Mouse (Mus musculus): ENCODE measurements around the gene Cacna1c.

The Cacna1c gene

DNA sequence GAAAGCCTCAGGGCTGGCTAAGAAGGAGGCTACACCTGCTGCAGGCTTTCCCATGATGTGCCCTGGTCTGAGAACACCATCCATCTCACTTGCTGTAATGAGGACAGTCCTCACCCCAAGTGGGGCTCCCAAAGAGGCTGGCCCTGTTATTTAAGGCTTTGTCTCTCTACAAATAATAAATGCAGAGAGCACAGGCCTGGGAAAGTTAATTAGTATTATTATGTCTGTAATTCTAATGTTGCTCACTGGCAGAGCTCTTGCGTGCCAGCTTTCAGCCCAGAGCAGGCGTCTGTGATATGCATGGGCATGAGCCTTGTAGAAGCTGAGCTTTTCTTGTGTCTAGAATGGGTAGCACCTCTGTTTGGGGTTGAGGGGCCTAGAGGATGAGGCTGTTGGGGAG, 354.3 kb downstream of the Cacna1c start:
- DNase-seq, result no peak

DNA sequence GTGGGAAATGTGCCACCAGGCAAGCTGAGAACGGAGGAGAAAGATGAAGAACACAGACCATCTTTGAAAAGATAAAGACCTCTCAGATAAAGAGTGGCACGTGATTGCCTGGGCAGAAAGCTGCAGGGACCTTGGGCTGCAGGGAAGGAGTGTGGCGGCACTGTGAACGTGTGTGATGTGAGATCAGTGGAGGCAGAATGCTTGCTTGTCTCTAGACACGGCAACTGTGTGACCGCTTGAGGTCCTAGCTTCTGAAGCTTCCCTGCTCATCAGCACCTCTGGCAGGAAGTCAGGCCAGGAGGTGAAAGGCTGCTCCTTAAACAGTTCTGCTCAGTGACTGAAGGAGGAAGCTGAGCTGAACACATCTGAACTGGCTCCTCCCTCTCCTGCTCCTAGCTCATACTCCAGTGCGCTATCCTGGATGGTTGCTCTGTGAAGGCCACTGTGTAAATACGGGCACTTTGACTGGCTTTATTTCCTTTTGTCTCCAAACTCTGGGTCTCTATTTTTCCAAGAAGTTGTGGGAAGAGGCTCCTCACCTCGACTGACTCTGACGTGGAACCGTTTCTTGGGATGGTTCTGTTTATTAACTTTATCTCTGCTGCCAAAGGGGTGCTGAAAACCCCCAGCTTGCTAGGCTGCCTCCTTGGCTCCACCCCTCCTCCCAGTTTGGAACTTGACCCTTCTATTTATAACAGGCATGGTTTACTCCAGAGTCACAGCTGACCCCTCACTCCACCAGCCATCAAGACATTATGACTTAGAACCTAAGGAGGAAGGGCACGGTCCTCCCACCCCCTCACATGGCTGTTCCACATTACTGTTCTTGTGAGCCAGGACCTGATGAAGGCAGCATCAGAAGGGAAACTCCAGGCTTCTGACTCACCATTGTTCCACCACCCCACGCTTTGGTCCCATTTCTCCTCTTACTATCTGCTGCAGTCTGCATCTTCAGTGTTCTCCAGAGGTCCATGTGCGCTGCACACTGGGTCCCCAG, 357.0 kb downstream of the Cacna1c start:
- peak; percentile 53 to 55 for DNase-seq

DNA sequence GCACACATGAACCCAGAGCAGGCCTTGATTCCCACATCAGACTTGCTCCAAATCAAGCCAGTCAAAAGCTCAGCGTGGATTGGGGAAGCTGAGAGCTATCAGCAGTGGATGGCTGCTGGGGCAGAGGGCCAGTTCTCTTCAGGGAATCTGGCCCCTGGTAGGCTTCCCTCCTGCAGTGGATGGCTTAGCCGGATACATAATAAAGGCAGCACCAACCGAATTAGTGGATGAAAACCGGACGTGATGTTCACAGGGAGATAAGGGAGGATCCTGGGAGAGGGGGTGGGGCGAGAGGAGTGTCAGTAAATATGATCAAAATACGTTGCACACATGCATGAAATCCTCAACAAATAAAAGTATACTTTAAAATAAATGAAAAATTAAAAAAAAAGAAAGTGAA, 359.5 kb downstream of the Cacna1c start:
- DNase-seq, result no peak

DNA sequence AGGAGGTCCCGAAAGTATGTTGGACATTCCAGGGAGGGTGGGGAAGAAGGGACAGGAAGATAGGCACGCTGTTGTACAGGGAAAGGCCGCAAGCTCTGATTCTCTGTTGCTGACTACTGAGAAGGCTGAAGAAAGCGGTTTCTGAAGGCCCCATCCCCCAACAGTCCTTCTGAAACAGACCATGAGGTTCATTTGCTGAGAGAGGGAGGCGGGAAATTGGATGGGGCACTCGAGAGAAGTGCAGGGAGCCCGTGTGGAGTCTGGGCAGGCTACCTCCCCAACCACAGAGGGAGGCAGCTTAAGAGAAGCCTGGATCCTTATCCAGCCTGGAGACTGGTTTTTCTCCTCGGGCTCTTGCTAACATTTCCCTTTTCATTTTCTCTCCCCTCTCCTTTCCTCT, 362.2 kb downstream of the Cacna1c start:
- DNase-seq, result no peak

DNA sequence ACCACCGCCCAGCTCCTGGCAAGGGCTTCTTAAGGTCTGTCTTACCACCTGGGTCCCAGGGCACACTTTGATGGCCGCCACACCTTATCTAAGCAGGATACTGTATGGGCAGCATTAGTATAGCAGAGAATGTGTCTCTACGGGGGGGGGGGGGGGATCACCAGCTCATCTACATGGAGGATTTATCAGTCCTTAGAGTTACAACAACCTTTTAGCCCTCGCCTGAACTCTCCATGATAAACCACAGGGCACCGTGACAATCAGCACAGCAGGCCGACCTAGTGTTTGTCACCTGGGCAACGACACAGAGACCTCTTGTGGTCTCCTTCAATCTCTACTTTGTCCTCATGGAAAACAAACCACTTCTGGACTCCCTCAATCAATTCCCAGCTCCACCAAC, 363.2 kb downstream of the Cacna1c start:
- no peak for DNase-seq

DNA sequence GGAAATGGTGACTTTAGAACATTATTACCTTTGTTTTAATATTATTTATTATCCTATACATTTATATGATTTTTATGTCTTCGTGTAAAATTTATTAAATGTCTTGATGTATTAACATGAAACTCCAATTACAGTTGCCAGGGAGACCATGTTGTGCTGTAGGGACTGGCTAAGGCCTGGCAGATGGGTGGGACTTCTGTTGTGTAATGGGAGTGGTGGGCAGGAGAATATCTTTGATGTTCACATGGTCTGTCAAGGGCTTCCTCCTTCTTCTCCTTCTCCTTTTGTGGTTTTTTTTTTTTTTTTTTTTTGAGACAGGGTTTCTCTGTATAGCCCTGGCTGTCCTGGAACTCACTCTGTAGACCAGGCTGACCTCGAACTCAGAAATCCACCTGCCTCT, 363.6 kb downstream of the Cacna1c start:
- DNase-seq, result no peak

DNA sequence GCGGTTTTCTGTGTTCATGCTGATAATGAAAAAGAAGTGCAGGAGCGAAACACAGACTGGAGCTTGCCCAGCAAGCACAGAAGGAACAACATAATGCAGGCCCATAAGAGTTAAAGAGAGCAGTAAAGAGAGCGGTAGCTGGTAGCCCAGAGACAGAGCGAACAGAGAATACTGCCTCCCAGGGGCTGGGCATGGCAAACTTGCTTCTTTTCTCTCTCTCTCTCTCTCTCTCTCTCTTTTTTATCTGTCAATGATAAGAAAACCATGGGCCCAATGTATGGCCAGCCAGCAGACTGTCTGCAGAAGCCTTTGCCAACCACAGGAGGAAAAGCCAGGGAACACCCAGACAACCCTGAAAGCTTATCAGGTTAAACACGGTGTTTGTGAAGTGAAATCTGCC, 365.4 kb downstream of the Cacna1c start:
- DNase-seq, result no peak

DNA sequence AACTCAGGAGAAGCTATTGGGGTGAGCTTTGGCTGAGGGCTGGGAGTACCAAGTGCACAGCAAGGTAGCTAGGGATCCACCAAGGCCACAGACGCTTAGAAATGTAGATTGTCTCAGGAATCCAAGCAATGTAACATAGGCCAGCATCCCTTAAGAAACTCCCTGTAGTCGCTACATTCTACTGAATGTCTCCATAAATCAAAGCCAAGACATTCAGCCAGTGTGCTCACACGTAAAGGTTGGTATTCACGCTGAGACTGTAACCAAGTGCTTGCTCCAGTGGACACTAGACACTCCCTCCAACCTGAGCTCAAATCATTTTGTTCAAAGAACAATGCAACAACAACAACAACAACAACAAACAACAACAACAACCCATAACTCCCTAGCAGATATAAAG, 368.0 kb downstream of the Cacna1c start:
- DNase-seq, result no peak

DNA sequence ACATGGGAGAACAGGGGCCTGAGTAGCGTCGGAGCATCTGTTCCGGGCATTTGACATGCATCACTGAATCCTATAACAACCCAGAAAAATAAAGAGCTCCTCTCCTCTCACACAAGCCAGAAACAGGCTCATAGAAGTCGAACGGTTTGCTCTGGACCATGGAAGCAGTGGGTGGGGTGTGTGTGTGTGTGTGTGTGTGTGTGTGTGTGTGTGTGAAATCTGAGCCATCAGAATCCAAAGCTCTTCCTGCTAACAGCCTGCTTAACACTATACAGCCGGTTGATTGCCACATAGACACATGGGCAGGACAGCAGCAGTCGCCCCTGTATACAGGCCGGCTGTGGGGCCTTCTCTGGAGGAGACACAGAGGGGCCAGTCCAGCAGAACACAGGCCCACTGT, 368.7 kb downstream of the Cacna1c start:
- DNase-seq, result no peak

DNA sequence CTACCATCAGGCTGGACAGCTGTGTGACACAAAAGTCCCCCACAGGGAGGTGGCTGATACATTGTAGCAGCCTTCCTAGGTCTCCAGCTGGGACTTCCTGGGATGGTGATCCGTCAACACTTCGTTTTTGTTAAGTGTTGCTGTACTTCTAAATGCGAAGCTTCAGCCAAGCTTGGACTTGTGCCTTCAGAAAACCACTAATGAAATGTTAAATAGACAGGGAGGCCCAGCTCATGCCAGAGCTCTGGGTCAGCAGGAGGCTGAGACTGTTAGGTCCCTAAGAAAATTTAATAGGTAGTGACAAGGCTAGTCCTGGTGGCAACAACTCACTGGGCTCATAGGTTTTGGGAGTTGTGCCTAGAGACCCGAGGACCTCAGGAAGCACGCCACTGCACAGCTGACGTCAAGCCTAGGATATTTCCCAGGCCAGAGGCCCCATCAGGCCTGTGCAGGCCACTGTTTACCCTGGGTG, 370.8 kb downstream of the Cacna1c start:
- peak; percentile 14 to 43 for DNase-seq

DNA sequence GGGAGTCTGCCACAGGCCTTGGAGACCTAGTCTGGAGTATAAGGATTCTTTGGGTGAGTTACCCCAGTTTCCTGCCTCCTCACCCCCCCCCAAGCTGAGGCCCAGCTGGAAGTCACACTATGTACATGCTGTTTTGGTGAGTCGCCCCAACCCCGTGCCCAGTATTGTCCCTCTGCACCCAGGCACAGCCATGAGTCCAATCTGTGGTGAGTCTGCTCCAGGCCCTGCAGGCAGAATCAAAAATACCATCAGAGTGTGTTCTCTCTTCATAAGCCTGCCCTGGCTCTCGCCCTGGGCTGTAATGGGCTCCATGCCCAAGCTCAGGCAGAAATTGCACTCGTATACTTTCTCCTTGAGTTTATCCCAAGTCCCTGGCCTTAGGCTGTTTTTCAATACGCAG, 374.7 kb downstream of the Cacna1c start:
- no peak for DNase-seq

DNA sequence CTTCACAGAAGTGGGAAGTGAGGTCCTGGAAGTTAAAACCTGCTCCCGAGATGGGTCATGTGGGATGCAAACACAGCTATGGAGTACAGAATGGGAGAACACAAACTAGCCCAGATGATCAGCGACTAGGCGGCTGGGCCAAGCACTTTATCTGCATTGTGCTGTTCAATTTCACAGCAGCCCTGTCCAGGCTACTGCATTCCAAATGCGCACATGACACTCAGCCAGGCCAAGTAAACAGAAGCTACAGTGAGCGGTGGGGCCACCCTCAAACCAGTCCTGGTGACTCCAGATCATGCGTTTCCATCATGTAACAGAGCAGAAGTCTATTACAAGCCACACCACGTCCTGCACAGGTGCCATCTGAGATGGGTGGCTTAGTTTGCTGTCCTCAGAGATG, 376.6 kb downstream of the Cacna1c start:
- DNase-seq, result no peak

DNA sequence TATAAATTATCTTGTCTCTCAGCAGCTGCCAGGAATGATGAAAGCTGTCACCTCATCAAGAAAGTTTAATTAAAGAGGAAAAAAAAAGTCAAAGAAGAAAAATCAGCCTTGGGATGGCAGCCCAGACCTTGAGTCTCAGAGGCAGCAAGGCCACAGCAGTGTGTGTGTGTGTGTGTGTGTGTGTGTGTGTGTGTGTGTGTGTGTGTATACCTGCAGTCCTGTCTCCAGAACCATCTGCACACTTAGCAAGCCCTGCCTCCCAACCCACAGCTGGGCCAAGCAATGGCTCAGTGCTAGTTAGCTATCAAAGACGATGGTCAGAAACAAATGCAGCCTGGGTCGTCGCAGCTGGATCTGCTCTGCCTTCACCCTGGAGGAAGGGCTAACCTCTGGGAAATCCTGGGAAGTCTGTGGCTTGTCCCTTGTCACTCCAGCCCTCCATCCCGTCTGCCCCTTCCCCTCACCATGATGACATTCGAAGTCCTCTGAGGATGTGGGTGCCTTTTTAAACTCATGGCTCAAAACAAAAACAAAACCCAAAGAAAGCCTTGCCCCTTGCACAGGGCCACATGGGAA, 378.2 kb downstream of the Cacna1c start:
- peak in 1 of 2 experiments; percentile 22 for DNase-seq

DNA sequence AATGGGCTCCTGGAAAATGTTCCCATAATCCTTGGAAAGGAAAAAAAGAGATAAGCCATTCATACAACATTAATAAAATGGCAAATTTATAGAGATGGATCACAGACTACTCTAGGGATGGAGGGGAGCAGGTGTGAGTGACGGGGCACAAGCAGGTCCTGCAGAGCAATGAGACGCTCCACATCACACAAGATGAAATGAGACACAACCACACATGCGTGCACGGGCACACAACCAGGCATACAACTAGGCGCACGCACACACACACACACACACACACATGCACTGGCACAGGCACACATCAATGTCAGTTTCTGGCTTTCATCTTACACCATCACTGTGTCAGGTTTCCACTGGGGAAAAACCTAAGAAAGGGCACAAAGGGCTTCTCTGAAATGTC, 380.0 kb downstream of the Cacna1c start:
- no peak for DNase-seq

DNA sequence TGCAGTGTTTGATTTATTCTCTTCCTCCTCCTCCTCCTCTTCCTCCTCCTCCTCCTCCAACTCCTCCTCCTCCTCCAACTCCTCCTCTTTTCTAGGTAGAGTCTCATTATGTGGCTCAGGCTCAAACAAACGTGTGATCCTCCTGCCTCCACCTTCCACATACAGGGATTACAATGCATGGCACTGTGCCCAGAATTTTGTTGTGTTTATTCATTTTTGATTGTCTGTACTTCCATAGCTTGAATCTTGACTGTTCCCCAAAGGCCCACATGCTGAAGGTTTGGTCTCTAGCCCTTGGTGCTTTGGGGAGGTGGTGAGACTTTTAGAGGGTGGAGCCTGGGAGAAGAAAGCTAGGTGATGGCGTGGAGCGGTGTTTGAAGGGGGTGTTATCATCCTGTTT, 383.7 kb downstream of the Cacna1c start:
- no peak for DNase-seq

DNA sequence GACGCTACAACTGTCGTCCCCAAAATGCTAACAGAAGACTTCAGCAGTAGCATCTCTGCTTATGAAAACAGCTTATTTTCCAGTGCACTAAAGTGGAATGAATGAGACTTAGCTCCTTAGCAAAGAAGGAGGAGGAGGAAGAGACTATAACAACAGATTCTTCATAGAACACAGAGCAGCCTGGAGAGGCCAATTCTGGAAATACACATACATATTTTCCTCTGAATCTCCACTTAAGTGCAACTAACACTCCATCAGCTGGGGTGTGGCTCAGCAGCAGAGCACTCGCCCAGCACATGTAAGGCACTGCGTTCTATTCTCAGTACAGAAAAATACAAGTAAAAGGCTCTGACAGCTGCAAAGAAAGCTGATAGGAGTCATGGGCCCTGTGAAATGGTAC, 384.2 kb downstream of the Cacna1c start:
- no peak for DNase-seq

DNA sequence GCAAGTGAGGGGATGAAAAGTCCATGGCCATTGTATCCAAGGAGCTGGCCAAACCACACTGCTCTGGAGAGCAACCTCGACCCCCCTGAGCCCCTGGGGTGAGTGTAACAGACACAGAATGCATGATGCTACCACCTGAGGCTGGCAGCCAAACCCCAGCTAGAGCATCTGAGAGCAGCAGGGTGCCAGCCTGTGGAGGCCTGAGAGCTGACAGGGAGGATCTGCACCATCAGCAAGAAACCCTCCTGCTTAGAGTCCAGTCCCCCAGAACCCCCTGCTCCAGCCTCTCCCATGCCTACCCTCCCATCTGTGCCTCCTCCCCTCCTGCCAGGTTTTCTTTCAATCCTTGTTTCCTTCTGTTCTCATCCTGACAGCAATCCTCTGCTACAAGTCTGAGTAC, 385.4 kb downstream of the Cacna1c start:
- DNase-seq, result no peak

DNA sequence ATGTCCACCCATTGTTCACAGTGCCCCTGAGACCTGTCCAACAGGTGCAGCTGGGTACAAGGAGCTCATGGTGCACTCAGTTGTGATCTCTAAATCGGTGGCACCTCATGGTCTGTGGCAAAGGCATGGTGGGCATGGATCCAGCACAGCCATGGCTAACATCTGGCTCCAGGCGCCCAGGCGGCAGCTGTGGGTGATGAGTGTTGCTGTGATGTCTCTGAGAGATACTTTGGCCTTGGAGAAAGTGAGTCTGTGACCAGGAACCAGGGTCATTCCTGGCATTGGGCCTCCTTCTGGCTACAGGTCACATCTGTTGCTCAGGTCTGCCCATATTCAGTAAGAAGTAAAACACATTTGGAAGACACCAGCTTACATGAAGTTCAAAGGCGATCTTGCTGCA, 391.1 kb downstream of the Cacna1c start:
- DNase-seq, result no peak

DNA sequence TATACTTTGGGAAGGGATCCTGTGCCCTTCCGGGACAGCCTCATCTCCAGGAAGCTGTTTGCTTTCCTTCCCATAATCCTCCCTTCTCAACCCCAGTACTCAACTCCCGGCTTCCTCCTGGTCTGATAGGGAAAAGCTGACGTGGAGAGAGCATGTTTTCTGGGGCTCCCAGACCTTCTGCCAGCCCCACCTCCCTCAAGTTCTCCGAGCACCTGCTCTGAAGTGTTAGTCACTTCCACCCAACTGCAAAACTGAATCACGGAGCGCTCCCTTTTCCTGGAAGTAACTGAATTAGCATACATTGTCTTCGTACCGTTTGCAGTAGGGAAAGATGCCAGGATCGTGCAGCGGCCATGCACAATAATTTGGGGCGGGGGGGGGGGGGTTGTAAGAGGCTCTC, 393.9 kb downstream of the Cacna1c start:
- no peak for DNase-seq

DNA sequence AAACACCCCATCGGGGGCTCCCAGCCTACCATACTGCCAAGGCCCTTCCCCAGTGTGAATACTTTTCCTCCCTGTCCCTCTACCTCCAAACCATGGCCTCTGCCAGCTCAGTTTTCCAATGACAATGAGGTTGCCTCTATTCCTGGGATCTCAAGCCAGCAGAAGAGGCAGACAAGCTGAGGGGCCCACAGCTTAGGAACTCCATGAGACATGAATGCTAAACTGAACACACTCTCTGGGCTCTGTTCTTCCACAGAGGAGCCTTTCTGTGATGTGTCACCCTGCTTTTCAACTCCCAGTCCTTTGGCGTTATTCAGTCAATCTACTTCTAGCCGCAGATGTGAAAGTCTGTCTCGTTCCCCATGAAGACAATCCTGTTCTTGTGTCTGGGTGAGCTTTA, 399.8 kb downstream of the Cacna1c start:
- DNase-seq, result no peak

DNA sequence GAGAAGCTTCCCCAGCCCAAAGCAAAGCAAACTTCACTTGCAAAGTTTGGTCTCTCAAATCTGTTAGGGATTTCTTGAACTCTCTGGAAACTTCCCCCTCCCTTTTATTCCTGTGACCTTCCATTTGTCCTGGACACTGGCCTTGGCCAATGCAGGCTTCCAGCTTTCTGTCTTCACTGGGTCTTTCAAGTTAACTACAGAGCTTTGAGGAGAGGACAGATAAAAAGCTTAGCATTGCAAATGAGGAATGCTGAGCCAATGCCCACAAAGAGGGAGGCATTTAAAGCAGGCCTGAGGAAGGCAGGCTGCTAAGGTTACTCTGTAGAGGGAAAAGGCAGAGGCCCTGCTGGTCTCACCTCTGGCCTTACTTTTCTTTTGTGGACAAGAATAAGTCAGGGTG, 400.5 kb downstream of the Cacna1c start:
- DNase-seq, result no peak

DNA sequence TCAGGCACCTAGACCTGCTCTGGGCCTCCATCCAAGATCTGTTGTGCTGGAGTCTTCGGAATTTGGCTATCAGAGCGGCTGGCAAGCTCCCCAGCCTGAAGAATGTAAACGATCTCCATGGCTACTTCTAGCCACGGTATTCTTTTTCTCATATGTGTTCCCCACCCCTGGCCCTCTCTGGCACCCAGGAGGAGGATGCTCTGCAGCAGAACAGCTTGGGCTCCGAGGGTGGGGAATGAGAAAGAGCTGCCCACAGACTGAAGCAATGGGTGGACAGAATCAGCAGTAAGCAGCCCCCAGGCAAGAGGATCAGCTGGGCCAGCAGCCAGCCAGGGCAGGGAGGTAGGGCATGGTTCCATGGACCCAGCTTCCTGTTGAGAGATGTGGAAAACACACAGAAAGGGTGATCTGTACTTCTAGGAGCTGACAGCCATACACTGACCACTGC, 404.3 kb downstream of the Cacna1c start:
- DNase-seq, result peak; percentile 29 to 49

DNA sequence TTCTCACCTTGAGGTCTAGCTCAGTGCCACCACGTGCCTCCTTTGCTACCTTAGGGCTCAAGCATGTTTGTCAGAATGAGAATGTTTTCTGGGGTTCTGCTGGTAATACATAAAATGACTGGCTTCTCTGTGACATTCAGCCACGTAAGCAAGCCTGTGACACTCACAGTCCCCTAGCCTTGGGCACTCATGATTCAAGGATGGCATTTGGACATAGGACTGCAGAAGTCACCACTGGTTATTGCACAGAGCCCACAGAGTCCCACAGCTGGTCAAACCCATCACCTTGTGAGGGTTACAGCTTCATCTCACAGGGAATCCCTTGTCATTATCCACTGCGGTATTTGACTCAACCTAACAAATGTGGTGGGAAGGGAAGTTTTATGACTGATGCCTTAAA, 408.3 kb downstream of the Cacna1c start:
- no peak for DNase-seq

DNA sequence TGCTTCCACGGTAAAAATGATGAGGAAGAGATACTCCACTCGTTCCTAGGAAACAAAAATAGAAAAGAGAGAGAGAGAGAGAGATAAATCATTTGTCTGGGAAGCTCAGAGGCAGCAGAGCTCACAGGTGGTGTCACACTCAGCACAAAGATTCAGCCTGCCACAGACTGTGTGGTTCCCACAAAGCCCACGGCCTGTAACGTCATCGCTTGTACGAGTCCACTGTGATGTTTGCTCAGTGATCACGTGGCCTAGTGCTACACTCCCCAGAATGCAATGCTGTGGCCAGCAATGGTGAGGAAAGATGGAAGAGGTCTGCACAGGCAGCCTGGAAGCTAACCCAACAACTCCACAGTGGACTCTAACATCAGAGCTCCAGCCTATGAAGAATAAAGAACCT, 415.9 kb downstream of the Cacna1c start:
- DNase-seq, result no peak

Measured in kidney, postnatal 36 days (tissue).